Mouse (Mus musculus) forebrain, embryonic 16.5 days (tissue): ENCODE results near the gene Gimap9. TPM values are rescaled to one million over a fixed set of nuclear protein-coding genes. Genes with fewer than 3 reads are reported as not detected.

Source experiments
- ATAC-seq: fragments of 200-750 bp; cut with Nextera tagmentation; 2 replicates; pipeline ENCODE4 v1.8.0; 2017; ENCODE audit warnings: mild to moderate bottlenecking, moderate library complexity
- H3K27ac ChIP-seq: fragments of 300-500 bp; sonication (generic); 2 replicates; pipeline ENCODE4 v1.5.1; 2014; ENCODE audit warnings: low read length, control low read depth
- H3K27me3 ChIP-seq: fragments of 300-500 bp; sonication (generic); replicated peaks from 2 replicates; pipeline ENCODE4 v1.6.1; 2014; ENCODE audit warnings: low read length; ENCODE audit not compliant: control insufficient read depth, insufficient read depth
- H3K36me3 ChIP-seq: fragments of 300-500 bp; sonication (generic); 2 replicates; pipeline ENCODE4 v1.6.1; 2014; ENCODE audit not compliant: control insufficient read depth, insufficient read depth
- H3K4me1 ChIP-seq: fragments of 300-500 bp; sonication (generic); replicated peaks from 2 replicates; pipeline ENCODE4 v1.6.1; 2014; ENCODE audit warnings: low read length; ENCODE audit not compliant: control insufficient read depth, insufficient read depth
- H3K4me2 ChIP-seq: fragments of 300-500 bp; sonication (generic); 2 replicates; pipeline ENCODE4 v1.6.1; 2014; ENCODE audit warnings: mild to moderate bottlenecking, low read length, control low read depth
- H3K4me3 ChIP-seq: fragments of 300-500 bp; sonication (generic); replicated peaks from 2 replicates; pipeline ENCODE4 v1.5.1; 2014; ENCODE audit warnings: mild to moderate bottlenecking, low read length, control low read depth
- H3K9ac ChIP-seq: fragments of 300-500 bp; sonication (generic); replicated peaks from 2 replicates; pipeline ENCODE4 v1.6.1; 2014; ENCODE audit warnings: low read depth, low read length, control low read depth
- H3K9me3 ChIP-seq: fragments of 300-500 bp; sonication (generic); 2 replicates; pipeline ENCODE4 v1.6.1; 2016; ENCODE audit warnings: low read length; ENCODE audit not compliant: control insufficient read depth
- WGBS: fragments of 180-500 bp; shearing (Covaris S2); extraction: QIAGEN DNeasy Blood & Tissue Kit; methylation state at CpG from one replicate; pipeline ENCODE4 v1.1.7; 2014; 5-methylcytosine and 5-hydroxymethylcytosine counted together
- polyA plus RNA-seq: library from polyadenylated mRNA; unstranded; fragments of >200 nt; fragmentation: Nextera tagmentation; extraction: Ambion mirVana; gene quantifications from 2 replicates; pipeline ENCODE4 v1.2.1, GENCODE M21; 2015

Gene Gimap9
- polyA plus RNA-seq = 2.0 and 2.7 TPM in 2 replicates

- Histone ChIP-seq H3K36me3 (no peaks in the 10 kb centered on the region), H3K4me3 (no peak within 1 kb of the TSS; the same call in 1 of the 2 replicates), H3K4me1 (no peaks in the 10 kb centered on the region), H3K9me3 (no peaks in the 10 kb centered on the region), H3K4me2 (no peak within 1 kb of the TSS), H3K27ac (no peak within 1 kb of the TSS), H3K27me3 (no peaks in the 10 kb centered on the region), H3K9ac (no peak within 1 kb of the TSS)
- WGBS = 24% methylated on average over 9 of the region's 13 CpGs
- no peak for ATAC-seq
Measured at GRCm38 (mm10) chr6:48675931-48676859, at the start of gene Gimap9. Gimap9 (plus strand) TSS chr6:48676129.

- Histone ChIP-seq H3K9me3 (no peaks in the 10 kb centered on the region), H3K9ac (peak within 1 kb of the TSS; percentile 61), H3K4me3 (peak within 1 kb of the TSS; percentile 57), H3K27me3 (peaks cover 9% of the 10 kb centered on the region), H3K27ac (no peak within 1 kb of the TSS), H3K4me2 (peak within 1 kb of the TSS; percentile 83), H3K4me1 (peaks cover 22% of the 10 kb centered on the region), H3K36me3 (no peaks in the 10 kb centered on the region)
- ATAC-seq = no peak
- WGBS = 15% methylated on average over 8 of the region's 8 CpGs
Measured at GRCm38 (mm10) chr6:48626464-48626863, 49.5 kb upstream of the Gimap9 start, which contains the start of gene AI854703. AI854703 (plus strand) TSS chr6:48626764.

GRCm38 (mm10) chr6:48626984-48627383 is 48.9 kb upstream of the Gimap9 start:
- Histone ChIP-seq H3K36me3 (no peaks in the 10 kb centered on the region), H3K9me3 (no peaks in the 10 kb centered on the region), H3K4me2 (peak overlapping the region; percentile 83), H3K27me3 (peaks cover 9% of the 10 kb centered on the region), H3K9ac (peak overlapping the region; percentile 61), H3K4me1 (peaks cover 22% of the 10 kb centered on the region), H3K27ac (no peak overlapping the region), H3K4me3 (peak overlapping the region; percentile 57)
- ATAC-seq = peak; percentile 57
- under 1% methylated on average over 32 of the region's 32 CpGs for WGBS

GRCm38 (mm10) chr6:48627511-48627924 is 48.4 kb upstream of the Gimap9 start:
- peak overlapping the region; percentile 83 for H3K4me2 ChIP-seq
- H3K27me3 ChIP-seq = peaks cover 9% of the 10 kb centered on the region
- H3K27ac ChIP-seq = no peak overlapping the region
- H3K36me3 ChIP-seq = no peaks in the 10 kb centered on the region
- ATAC-seq = no peak
- 4% methylated on average over 7 of the region's 7 CpGs for WGBS
- peak overlapping the region; percentile 61 for H3K9ac ChIP-seq
- H3K9me3 ChIP-seq = no peaks in the 10 kb centered on the region
- H3K4me3 ChIP-seq = peak overlapping the region; percentile 57
- H3K4me1 ChIP-seq = peaks cover 22% of the 10 kb centered on the region

GRCm38 (mm10) chr6:48628377-48628776 is 47.6 kb upstream of the Gimap9 start:
- Histone ChIP-seq H3K4me2 (no peak overlapping the region), H3K27me3 (peaks cover 9% of the 10 kb centered on the region), H3K4me3 (no peak overlapping the region), H3K4me1 (peaks cover 22% of the 10 kb centered on the region), H3K27ac (no peak overlapping the region), H3K36me3 (no peaks in the 10 kb centered on the region), H3K9ac (no peak overlapping the region), H3K9me3 (no peaks in the 10 kb centered on the region)
- WGBS = 83% methylated on average over 3 of the region's 3 CpGs
- no peak for ATAC-seq

GRCm38 (mm10) chr6:48628808-48629660 is 46.9 kb upstream of the Gimap9 start:
- peaks cover 9% of the 10 kb centered on the region for H3K27me3 ChIP-seq
- peaks cover 22% of the 10 kb centered on the region for H3K4me1 ChIP-seq
- no peaks in the 10 kb centered on the region for H3K9me3 ChIP-seq
- H3K4me2 ChIP-seq = peak overlapping the region; percentile 83
- no peaks in the 10 kb centered on the region for H3K36me3 ChIP-seq
- ATAC-seq = peak; percentile 79
- no peak overlapping the region for H3K27ac ChIP-seq
- 5% methylated on average over 54 of the region's 54 CpGs for WGBS
- peak overlapping the region; percentile 54 for H3K4me3 ChIP-seq
- peak overlapping the region; percentile 65 for H3K9ac ChIP-seq

GRCm38 (mm10) chr6:48629661-48630034 is 46.3 kb upstream of the Gimap9 start:
- peak overlapping the region; percentile 54 for H3K4me3 ChIP-seq
- peak overlapping the region; percentile 65 for H3K9ac ChIP-seq
- peak; percentile 32 for ATAC-seq
- WGBS = 17% methylated on average over 13 of the region's 13 CpGs
- H3K27me3 ChIP-seq = peaks cover 9% of the 10 kb centered on the region
- H3K9me3 ChIP-seq = no peaks in the 10 kb centered on the region
- no peaks in the 10 kb centered on the region for H3K36me3 ChIP-seq
- H3K27ac ChIP-seq = no peak overlapping the region
- peaks cover 22% of the 10 kb centered on the region for H3K4me1 ChIP-seq
- peak overlapping the region; percentile 83 for H3K4me2 ChIP-seq

- Histone ChIP-seq H3K4me1 (peaks cover 22% of the 10 kb centered on the region), H3K27me3 (peaks cover 9% of the 10 kb centered on the region), H3K9me3 (no peaks in the 10 kb centered on the region), H3K36me3 (no peaks in the 10 kb centered on the region), H3K4me2 (no peak overlapping the region), H3K4me3 (no peak overlapping the region), H3K9ac (no peak overlapping the region), H3K27ac (no peak overlapping the region)
- WGBS = 81% methylated on average over 8 of the region's 8 CpGs
- ATAC-seq = no peak
Measured at GRCm38 (mm10) chr6:48630831-48631230, 45.1 kb upstream of the Gimap9 start.

GRCm38 (mm10) chr6:48635105-48635504 is 40.8 kb upstream of the Gimap9 start:
- ATAC-seq = no peak
- 90% methylated on average over 2 of the region's 2 CpGs for WGBS
- Histone ChIP-seq H3K9me3 (no peaks in the 10 kb centered on the region), H3K4me1 (no peaks in the 10 kb centered on the region; the same call in 1 of the 2 replicates), H3K36me3 (no peaks in the 10 kb centered on the region), H3K9ac (no peak overlapping the region), H3K27me3 (0 out of 2 replicates have a peak, but pooled peaks cover 3% of the 10 kb centered on the region), H3K4me3 (no peak overlapping the region), H3K4me2 (no peak overlapping the region), H3K27ac (no peak overlapping the region)
